14 mouse cellular contexts compared by ENCODE assay signal in the genomic region with DNA sequence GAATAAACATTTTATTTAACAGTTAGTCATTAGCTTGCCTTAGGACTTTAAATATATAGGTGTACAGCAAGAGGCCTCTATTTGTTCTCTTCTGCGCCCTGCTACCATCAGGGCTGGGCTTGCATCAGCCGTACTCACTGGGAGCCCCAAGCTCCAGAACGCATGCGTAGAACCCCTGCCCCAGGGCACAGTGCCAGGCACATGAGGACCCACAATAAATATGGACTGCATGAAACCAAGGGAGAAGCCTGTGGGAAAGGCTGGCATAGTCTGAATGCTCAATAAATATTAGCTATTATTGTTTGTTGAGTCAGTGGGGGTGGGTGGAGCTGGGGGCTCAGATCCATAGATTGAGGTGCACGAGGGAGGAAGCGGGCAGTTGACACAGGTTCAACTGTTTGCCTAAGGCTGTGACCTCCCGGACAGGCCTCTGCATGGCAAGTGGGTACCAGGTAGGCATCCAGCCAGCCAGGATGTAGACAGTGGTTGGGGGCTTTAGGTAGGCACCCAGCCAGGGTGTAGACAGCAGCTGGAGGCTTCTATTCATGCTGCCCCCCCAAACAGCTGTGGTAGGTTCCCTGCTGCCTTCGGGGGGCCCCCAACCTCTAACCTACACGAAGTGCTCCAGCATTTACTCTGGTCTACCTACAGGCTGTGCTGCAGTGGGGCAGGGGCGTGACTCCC. TPM values are rescaled to one million over a fixed set of nuclear protein-coding genes. Genes with fewer than 3 reads are reported as not detected.
DNase-seq lines count a peak whose midpoint lies in the region; ATAC-seq and TF ChIP-seq lines count a peak whose summit lies in the region.
"Had no signal": no experiment of that assay in that cellular context is flagged by ENCODE, and none has a peak within 500 bp of the region (broad histone marks: within the 10 kb centered on the region; RNA-seq: fewer than 3 reads in every experiment).

No protein-coding gene starts in this region.

- no peak for ATAC-seq in cerebellum, adult (ENCODE audit: insufficient number of reproducible peaks, low FRiP score, low TSS enrichment)
- ATAC-seq in heart, embryonic 12.5 days (ENCODE audit: insufficient number of reproducible peaks, low FRiP score), result no peak
- ATAC-seq in limb, embryonic 11.5 days (ENCODE audit: insufficient number of reproducible peaks, low FRiP score, low TSS enrichment, low read depth), result 0 out of 2 replicates have a peak, but pooled peaks have one; percentile 17
- ATAC-seq in stomach, postnatal 0 days (ENCODE audit: low FRiP score, low TSS enrichment), result peak; percentile 3; the same call in 1 of the 2 replicates

- H3K9me3 ChIP-seq in heart, embryonic 12.5 days (replicated peaks), result no peaks in the 10 kb centered on the region
- no peaks in the 10 kb centered on the region for H3K9me3 ChIP-seq in limb, embryonic 11.5 days (ENCODE audit: control insufficient read depth, low read length)
- H3K9me3 ChIP-seq in limb, embryonic 10.5 days (replicated peaks), result no peaks in the 10 kb centered on the region
- H3K9me3 ChIP-seq in stomach, postnatal 0 days (ENCODE audit: control insufficient read depth, low read length), result no peaks in the 10 kb centered on the region
- H3K9me3 ChIP-seq: embryonic facial prominence, embryonic 12.5 days; forebrain, embryonic 15.5 days; heart, embryonic 10.5 days; heart, embryonic 15.5 days had no signal

- H3K4me2 ChIP-seq in heart, embryonic 12.5 days, result no peak overlapping the region
- no peak overlapping the region for H3K4me2 ChIP-seq in limb, embryonic 11.5 days (ENCODE audit: low read depth, severe bottlenecking)
- H3K4me2 ChIP-seq in stomach, postnatal 0 days (replicated peaks; ENCODE audit: low read depth), result no peak overlapping the region
- H3K4me2 ChIP-seq: forebrain, embryonic 15.5 days; heart, embryonic 15.5 days had no signal

- H3K27ac ChIP-seq in heart, embryonic 12.5 days (ENCODE audit: poor library complexity, severe bottlenecking), result no peak overlapping the region
- no peak overlapping the region for H3K27ac ChIP-seq in limb, embryonic 11.5 days (replicated peaks; ENCODE audit: low read depth, low read length)
- no peak overlapping the region for H3K27ac ChIP-seq in limb, embryonic 10.5 days
- no peak overlapping the region for H3K27ac ChIP-seq in stomach, postnatal 0 days (replicated peaks)
- H3K27ac ChIP-seq: embryonic facial prominence, embryonic 12.5 days; forebrain, embryonic 15.5 days; heart, embryonic 10.5 days; heart, embryonic 15.5 days; hindbrain, embryonic 14.5 days had no signal

- H3K27me3 ChIP-seq in heart, embryonic 12.5 days (replicated peaks), result peaks cover 40% of the 10 kb centered on the region
- H3K27me3 ChIP-seq in limb, embryonic 11.5 days (ENCODE audit: control insufficient read depth, insufficient read depth, low read length), result peaks cover 26% of the 10 kb centered on the region
- H3K27me3 ChIP-seq in limb, embryonic 10.5 days (ENCODE audit: low read depth, poor library complexity, severe bottlenecking), result peaks cover 49% of the 10 kb centered on the region
- H3K27me3 ChIP-seq in stomach, postnatal 0 days (ENCODE audit: control insufficient read depth, insufficient read depth, low read length), result no peaks in the 10 kb centered on the region
- H3K27me3 ChIP-seq: CH12.LX, Patski had no signal

- no peak overlapping the region for H3K4me3 ChIP-seq in heart, embryonic 12.5 days
- no peak overlapping the region for H3K4me3 ChIP-seq in limb, embryonic 11.5 days (ENCODE audit: low read depth, low read length)
- H3K4me3 ChIP-seq in limb, embryonic 10.5 days, result no peak overlapping the region
- H3K4me3 ChIP-seq in stomach, postnatal 0 days (ENCODE audit: low read depth, low read length), result no peak overlapping the region
- H3K4me3 ChIP-seq: embryonic facial prominence, embryonic 12.5 days; heart, embryonic 15.5 days had no signal

- H3K4me1 ChIP-seq in heart, embryonic 12.5 days (replicated peaks), result peaks cover 11% of the 10 kb centered on the region; the same call in 1 of the 2 replicates
- 0 out of 2 replicates have a peak, but pooled peaks cover 5% of the 10 kb centered on the region for H3K4me1 ChIP-seq in limb, embryonic 11.5 days (ENCODE audit: control insufficient read depth, insufficient read depth, low read length)
- H3K4me1 ChIP-seq in limb, embryonic 10.5 days, result peaks cover 19% of the 10 kb centered on the region
- no peaks in the 10 kb centered on the region for H3K4me1 ChIP-seq in stomach, postnatal 0 days (replicated peaks; ENCODE audit: control insufficient read depth, insufficient read depth)

- no peak for TF ChIP-seq EP300 in stomach, postnatal 0 days (optimal IDR thresholded peaks at IDR 0.05)

- no peak for TF ChIP-seq CTCF in stomach, postnatal 0 days (IDR thresholded peaks at IDR 0.05; ENCODE audit: low read depth)

- H3K9ac ChIP-seq in heart, embryonic 12.5 days, result no peak overlapping the region
- H3K9ac ChIP-seq in limb, embryonic 11.5 days (ENCODE audit: low read length), result no peak overlapping the region
- H3K9ac ChIP-seq in stomach, postnatal 0 days (ENCODE audit: low read length), result no peak overlapping the region
- H3K9ac ChIP-seq: embryonic facial prominence, embryonic 12.5 days; forebrain, embryonic 15.5 days; heart, embryonic 15.5 days; hindbrain, embryonic 14.5 days had no signal

- H3K36me3 ChIP-seq in heart, embryonic 12.5 days, result no peaks in the 10 kb centered on the region
- no peaks in the 10 kb centered on the region for H3K36me3 ChIP-seq in limb, embryonic 11.5 days (ENCODE audit: control insufficient read depth, insufficient read depth, low read length)
- H3K36me3 ChIP-seq in limb, embryonic 10.5 days, result no peaks in the 10 kb centered on the region
- H3K36me3 ChIP-seq in stomach, postnatal 0 days (ENCODE audit: control insufficient read depth, insufficient read depth, low read length), result no peaks in the 10 kb centered on the region
- H3K36me3 ChIP-seq: embryonic facial prominence, embryonic 12.5 days; forebrain, embryonic 15.5 days; heart, embryonic 10.5 days; heart, embryonic 15.5 days had no signal

- WGBS in heart, embryonic 12.5 days, result 88% methylated on average over 10 of the region's 10 CpGs
- WGBS in limb, embryonic 11.5 days, result 90% methylated on average over 10 of the region's 10 CpGs
- WGBS in limb, embryonic 10.5 days, result 91% methylated on average over 10 of the region's 10 CpGs
- 74% methylated on average over 10 of the region's 10 CpGs for WGBS in stomach, postnatal 0 days

- DNase-seq in cerebellum, adult 11-12 months, result peak; percentile 62
- DNase-seq in heart, adult 11 months, result peak; percentile 94
- no peak for DNase-seq in limb, embryonic 11.5 days (ENCODE audit: low spot score)
- no peak for DNase-seq in limb, embryonic 10.5 days (ENCODE audit: low spot score)
- DNase-seq in stomach, postnatal 0 days (ENCODE audit: low spot score), result no peak

RNA-seq across cellular contexts. Expression of a gene that starts 31.8 kb away (rescaled TPM):
- polyA plus RNA-seq in heart, embryonic 12.5 days (2016; fragmentation: Nextera tagmentation; extraction: Ambion mirVana), result 6.7 and 8.9 TPM in 2 replicates
- polyA plus RNA-seq in limb, embryonic 11.5 days (2014; fragmentation: Nextera tagmentation; extraction: Ambion mirVana), result 4.7 TPM in 2 replicates
- polyA plus RNA-seq in limb, embryonic 10.5 days (2016; fragmentation: Nextera tagmentation; extraction: Ambion mirVana), result 5.3 and 8.2 TPM in 2 replicates
- 18.2 and 22.1 TPM in 2 replicates for polyA plus RNA-seq in stomach, postnatal 0 days (2015; fragmentation: Nextera tagmentation; extraction: Ambion mirVana)

Comparison
In these comparisons a context has a peak if more than half of its experiments do, and no peak if none do; other contexts are left out.
1. DNase-seq: peak in cerebellum, adult 11-12 months (single experiment) and heart, adult 11 months (single experiment); none in limb, embryonic 11.5 days (single experiment), limb, embryonic 10.5 days (single experiment) and stomach, postnatal 0 days (single experiment).
2. ATAC-seq: peak in limb, embryonic 11.5 days (single experiment) and stomach, postnatal 0 days (single experiment); none in cerebellum, adult (single experiment) and heart, embryonic 12.5 days (single experiment).